Mouse (Mus musculus): ENCODE results near the gene Commd1. TPM values are rescaled to one million over a fixed set of nuclear protein-coding genes. Genes with fewer than 3 reads are reported as not detected.

The Commd1 gene
- polyA plus RNA-seq, 1 experiment from 2014 or later = 222 TPM

- H3K4me3 ChIP-seq = no peak overlapping the region
- H3K4me2 ChIP-seq = no peak overlapping the region
- no peak overlapping the region for H3K9ac ChIP-seq
- H3K9me3 ChIP-seq (replicated peaks) = no peaks in the 10 kb centered on the region
- no peaks in the 10 kb centered on the region for H3K36me3 ChIP-seq
- peaks cover 8% of the 10 kb centered on the region; the same call in 1 of the 2 replicates for H3K4me1 ChIP-seq
- H3K27ac ChIP-seq = no peak overlapping the region
- WGBS (ENCODE audit: insufficient replicate concordance) = 73% methylated on average over 8 of the region's 8 CpGs
- ATAC-seq = no peak
- H3K27me3 ChIP-seq (replicated peaks) = peaks cover 4% of the 10 kb centered on the region
Observed at GRCm38 (mm10) chr11:22864305-22865060, 117.7 kb downstream of the Commd1 start.

DNA sequence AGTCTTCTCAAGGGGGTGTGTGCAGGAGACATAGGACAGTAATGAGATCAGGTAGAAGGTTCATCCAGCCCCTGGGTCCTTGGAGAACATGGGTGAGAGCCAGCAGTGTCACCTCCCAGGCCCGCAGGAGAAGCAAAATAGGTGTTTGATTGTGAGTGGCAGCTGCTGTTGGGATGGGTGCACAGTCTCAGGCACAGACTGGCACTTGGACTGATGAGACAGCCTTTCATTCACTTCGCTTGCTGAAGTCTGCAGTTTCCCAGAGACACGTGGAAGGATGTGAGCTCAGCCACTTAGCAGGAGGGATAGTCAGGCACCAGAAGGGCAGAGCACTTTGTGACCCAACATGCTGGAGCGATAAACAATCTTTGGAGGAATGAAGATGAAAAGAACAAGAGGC is 118.6 kb downstream of the Commd1 start:
- H3K9ac ChIP-seq = no peak overlapping the region
- H3K4me1 ChIP-seq = peaks cover 13% of the 10 kb centered on the region
- peaks cover 6% of the 10 kb centered on the region for H3K27me3 ChIP-seq (replicated peaks)
- no peak overlapping the region for H3K27ac ChIP-seq
- no peak overlapping the region for H3K4me3 ChIP-seq
- ATAC-seq = no peak
- no peak overlapping the region for H3K4me2 ChIP-seq
- 51% methylated on average over 4 of the region's 4 CpGs for WGBS (ENCODE audit: insufficient replicate concordance)
- no peaks in the 10 kb centered on the region for H3K9me3 ChIP-seq (replicated peaks)
- H3K36me3 ChIP-seq = no peaks in the 10 kb centered on the region

DNA sequence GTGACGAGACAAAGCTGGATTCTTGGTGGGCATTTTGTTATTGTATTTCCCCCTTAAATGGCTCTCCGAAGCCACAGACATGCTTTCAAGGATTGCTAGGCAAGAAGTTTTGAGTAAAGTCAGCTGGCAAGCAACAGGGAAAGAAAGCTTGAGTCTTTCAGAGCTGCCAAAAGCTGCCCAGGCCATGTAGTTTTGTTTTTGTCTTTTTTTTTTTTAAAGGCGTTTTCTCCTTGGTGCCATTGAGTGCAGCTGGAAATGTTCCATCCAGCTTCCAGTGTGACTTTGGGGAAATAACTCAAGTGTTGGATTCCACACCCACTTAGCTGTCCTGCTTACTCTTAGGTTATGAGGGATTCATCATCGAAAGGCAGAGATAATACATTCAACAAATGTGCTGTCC is 120.9 kb downstream of the Commd1 start:
- WGBS (ENCODE audit: insufficient replicate concordance) = 72% methylated on average over 4 of the region's 4 CpGs
- Histone ChIP-seq H3K4me2 (no peak overlapping the region), H3K9ac (no peak overlapping the region), H3K9me3 (replicated peaks) (no peaks in the 10 kb centered on the region), H3K27me3 (replicated peaks) (peaks cover 16% of the 10 kb centered on the region), H3K36me3 (no peaks in the 10 kb centered on the region), H3K4me3 (no peak overlapping the region), H3K27ac (no peak overlapping the region), H3K4me1 (peaks cover 33% of the 10 kb centered on the region)
- no peak for ATAC-seq

- peak; percentile 34 for ATAC-seq
Observed at GRCm38 (mm10) chr11:22860335-22861227, 121.6 kb downstream of the Commd1 start, which contains the start of gene B3gnt2. B3gnt2 (minus strand) TSS chr11:22860961.

GRCm38 (mm10) chr11:22859633-22860334 is 122.4 kb downstream of the Commd1 start:
- WGBS (ENCODE audit: insufficient replicate concordance) = 0% methylated on average over 55 of the region's 55 CpGs
- H3K9ac ChIP-seq = peak overlapping the region; percentile 83
- peak overlapping the region; percentile 73 for H3K4me3 ChIP-seq
- H3K27me3 ChIP-seq (replicated peaks) = peaks cover 16% of the 10 kb centered on the region
- H3K9me3 ChIP-seq (replicated peaks) = no peaks in the 10 kb centered on the region
- peak overlapping the region; percentile 90 for H3K4me2 ChIP-seq
- H3K4me1 ChIP-seq = peaks cover 45% of the 10 kb centered on the region
- peak; percentile 90 for ATAC-seq
- H3K27ac ChIP-seq = peak overlapping the region; percentile 74
- no peaks in the 10 kb centered on the region for H3K36me3 ChIP-seq

More at GRCm38 (mm10) chr11:22860335-22861227, 121.6 kb downstream of the Commd1 start, which contains the start of gene B3gnt2:
- Histone ChIP-seq H3K9me3 (replicated peaks) (no peaks in the 10 kb centered on the region), H3K27me3 (replicated peaks) (peaks cover 16% of the 10 kb centered on the region), H3K4me3 (peak within 1 kb of the TSS; percentile 73), H3K4me1 (peaks cover 37% of the 10 kb centered on the region), H3K27ac (peak within 1 kb of the TSS; percentile 74), H3K4me2 (peak within 1 kb of the TSS; percentile 90), H3K9ac (peak within 1 kb of the TSS; percentile 83), H3K36me3 (no peaks in the 10 kb centered on the region)
- WGBS (ENCODE audit: insufficient replicate concordance) = 9% methylated on average over 41 of the region's 41 CpGs

DNA sequence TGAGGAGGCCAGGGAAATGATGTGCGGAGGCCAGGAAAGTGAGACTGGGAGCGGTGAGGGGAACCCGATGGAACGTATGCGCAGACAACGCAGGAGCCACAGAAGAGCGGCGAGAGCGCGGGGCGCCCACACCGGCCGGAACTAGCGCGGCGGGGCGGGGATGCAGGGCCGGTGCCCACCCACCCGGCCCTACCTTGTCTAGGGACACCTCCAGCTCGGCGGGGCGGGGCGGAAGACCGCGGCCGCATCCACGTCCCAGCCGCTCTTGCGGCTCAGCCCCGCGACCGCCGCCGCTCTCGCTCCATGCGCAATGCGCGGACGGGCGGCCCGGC is 122.9 kb downstream of the Commd1 start:
- Histone ChIP-seq H3K9ac (peak overlapping the region; percentile 83), H3K4me3 (peak overlapping the region; percentile 73), H3K9me3 (replicated peaks) (no peaks in the 10 kb centered on the region), H3K27me3 (replicated peaks) (peaks cover 16% of the 10 kb centered on the region), H3K27ac (peak overlapping the region; percentile 74), H3K4me1 (peaks cover 51% of the 10 kb centered on the region), H3K4me2 (peak overlapping the region; percentile 90), H3K36me3 (no peaks in the 10 kb centered on the region)
- peak; percentile 79 for ATAC-seq
- WGBS (ENCODE audit: insufficient replicate concordance) = 0% methylated on average over 34 of the region's 41 CpGs

GRCm38 (mm10) chr11:22858441-22859300 is 123.5 kb downstream of the Commd1 start:
- H3K4me3 ChIP-seq = peak overlapping the region; percentile 73
- peaks cover under 1% of the 10 kb centered on the region; the same call in 1 of the 2 replicates for H3K36me3 ChIP-seq
- H3K27ac ChIP-seq = peak overlapping the region; percentile 74
- peak overlapping the region; percentile 90 for H3K4me2 ChIP-seq
- peaks cover 56% of the 10 kb centered on the region for H3K4me1 ChIP-seq
- 2% methylated on average over 50 of the region's 50 CpGs for WGBS (ENCODE audit: insufficient replicate concordance)
- no peaks in the 10 kb centered on the region for H3K9me3 ChIP-seq (replicated peaks)
- H3K9ac ChIP-seq = peak overlapping the region; percentile 83
- H3K27me3 ChIP-seq (replicated peaks) = peaks cover 14% of the 10 kb centered on the region
- peak; percentile 58 for ATAC-seq

- Histone ChIP-seq H3K9me3 (replicated peaks) (no peaks in the 10 kb centered on the region), H3K36me3 (peaks cover 2% of the 10 kb centered on the region; the same call in 1 of the 2 replicates), H3K9ac (peak overlapping the region; percentile 83), H3K27me3 (replicated peaks) (peaks cover 12% of the 10 kb centered on the region), H3K4me2 (peak overlapping the region; percentile 90), H3K4me1 (peaks cover 64% of the 10 kb centered on the region), H3K4me3 (peak overlapping the region; percentile 73), H3K27ac (peak overlapping the region; percentile 61; the same call in 1 of the 2 replicates)
- 9% methylated on average over 25 of the region's 25 CpGs for WGBS (ENCODE audit: insufficient replicate concordance)
- no peak for ATAC-seq
Observed at GRCm38 (mm10) chr11:22857705-22858440, 124.3 kb downstream of the Commd1 start.

DNA sequence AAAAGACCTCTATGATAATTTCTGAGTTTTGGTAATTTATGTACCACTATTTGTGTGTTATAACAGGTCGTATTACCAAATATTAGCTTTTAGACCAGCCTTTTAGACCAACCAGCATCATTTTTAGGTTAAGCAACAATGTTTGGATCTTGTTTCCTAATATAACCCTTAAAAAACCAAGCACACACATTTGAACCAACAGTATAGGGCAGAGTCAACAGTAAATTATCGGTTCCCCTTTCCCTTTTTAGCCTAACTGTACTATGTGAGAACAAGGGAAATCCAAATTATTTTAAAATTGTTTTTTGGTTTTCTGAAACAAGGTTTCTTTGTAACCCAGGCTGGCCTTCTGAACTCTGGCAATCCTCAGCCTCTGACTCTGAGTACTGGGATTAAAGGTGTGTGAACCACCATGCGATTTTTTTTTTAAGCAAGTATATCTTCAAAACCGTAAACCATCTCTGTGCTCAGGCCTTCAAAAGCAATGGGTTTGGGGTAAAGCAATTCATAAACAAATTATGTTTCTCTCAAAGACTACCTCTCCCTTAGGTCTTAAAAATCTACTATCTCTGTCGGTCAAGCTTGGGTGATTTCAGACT is 125.0 kb downstream of the Commd1 start:
- Histone ChIP-seq H3K4me1 (peaks cover 70% of the 10 kb centered on the region), H3K36me3 (peaks cover 2% of the 10 kb centered on the region; the same call in 1 of the 2 replicates), H3K9me3 (replicated peaks) (no peaks in the 10 kb centered on the region), H3K4me2 (peak overlapping the region; percentile 90), H3K4me3 (peak overlapping the region; percentile 73; the same call in 1 of the 2 replicates), H3K27ac (no peak overlapping the region), H3K9ac (no peak overlapping the region), H3K27me3 (replicated peaks) (peaks cover 12% of the 10 kb centered on the region)
- 67% methylated on average over 5 of the region's 5 CpGs for WGBS (ENCODE audit: insufficient replicate concordance)
- no peak for ATAC-seq

- Histone ChIP-seq H3K36me3 (peaks cover 2% of the 10 kb centered on the region; the same call in 1 of the 2 replicates), H3K27me3 (replicated peaks) (peaks cover 12% of the 10 kb centered on the region), H3K4me1 (peaks cover 76% of the 10 kb centered on the region), H3K9ac (0 out of 2 replicates have a peak overlapping the region, but pooled peaks have one; percentile 32), H3K27ac (no peak overlapping the region), H3K4me2 (peak overlapping the region; percentile 27), H3K4me3 (no peak overlapping the region), H3K9me3 (replicated peaks) (no peaks in the 10 kb centered on the region)
- 74% methylated on average over 3 of the region's 3 CpGs for WGBS (ENCODE audit: insufficient replicate concordance)
- ATAC-seq = no peak
Observed at GRCm38 (mm10) chr11:22856371-22856965, 125.7 kb downstream of the Commd1 start.
